Mouse (Mus musculus): ENCODE data around the gene Vmp1.

GRCm38 (mm10) chr11:86596187-86596960, 87.3 kb downstream of the Vmp1 start:
- TF ChIP-seq CTCF (IDR thresholded peaks at IDR 0.05; ENCODE audit: borderline replicate concordance, extremely low read depth, insufficient read depth, insufficient read length) (no peak), POLR2A (IDR thresholded peaks at IDR 0.05; ENCODE audit: borderline replicate concordance, extremely low read depth, insufficient read depth, insufficient read length, poor library complexity, severe bottlenecking) (no peak)

All from brain, embryonic 14.5 days (tissue).